8 mouse cellular contexts compared by ENCODE assay signal in the genomic region with DNA sequence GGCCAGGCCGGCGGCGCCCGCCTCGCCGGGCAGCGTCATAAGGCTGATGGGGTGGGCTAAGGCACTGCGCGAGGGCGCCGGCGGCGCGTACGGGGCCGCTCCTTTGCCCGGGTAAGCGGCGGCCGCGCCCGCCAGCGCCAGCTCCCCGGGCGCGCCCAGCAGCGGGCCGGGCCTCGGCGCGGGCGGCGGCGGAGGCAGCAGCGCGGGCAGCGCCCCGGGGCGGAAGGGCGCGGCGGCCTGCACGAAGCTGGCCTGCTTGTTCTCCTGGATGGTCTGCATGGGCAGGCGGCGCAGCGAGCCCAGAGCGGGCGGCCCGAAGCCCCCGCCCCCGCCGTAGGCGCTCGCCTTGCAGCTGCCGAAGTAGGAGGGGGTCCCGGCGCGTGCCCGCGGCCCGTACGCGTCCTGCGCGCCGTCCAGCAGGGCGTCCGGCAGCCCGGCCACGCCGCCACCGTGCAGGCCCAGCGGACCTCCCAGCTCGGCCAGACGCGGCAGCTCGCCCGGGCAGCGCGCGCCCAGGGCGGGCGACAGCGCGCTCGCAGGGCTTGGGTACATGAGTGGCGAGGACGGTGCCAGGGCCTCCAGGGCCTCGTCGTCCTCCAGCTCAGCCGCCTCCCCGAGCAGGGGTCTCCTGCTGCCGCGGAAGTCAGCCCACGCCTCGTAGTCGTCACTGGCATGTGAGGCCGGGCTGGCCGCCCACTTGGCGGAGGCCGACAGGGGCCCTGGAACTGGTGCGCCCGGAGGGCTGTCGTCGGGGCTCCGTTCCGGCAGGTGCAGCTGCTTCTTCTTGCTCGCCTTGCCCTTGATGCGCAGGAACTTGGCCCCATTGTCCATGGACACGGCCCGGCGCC. TPM values are rescaled to one million over a fixed set of nuclear protein-coding genes. Genes with fewer than 3 reads are reported as not detected.
DNase-seq lines count a peak whose midpoint lies in the region; ATAC-seq lines count a peak whose summit lies in the region.

No protein-coding gene starts in this region.

- peak overlapping the region; percentile 56 for H3K4me3 ChIP-seq in heart, embryonic 13.5 days
- peak overlapping the region; percentile 37 for H3K4me3 ChIP-seq in brown adipose tissue, adult 24 weeks (ENCODE audit: insufficient read depth, low read depth, low read length)
- H3K4me3 ChIP-seq in hindbrain, embryonic 11.5 days (ENCODE audit: low read depth, low read length), result peak overlapping the region; percentile 34
- H3K4me3 ChIP-seq in midbrain, embryonic 12.5 days, result peak overlapping the region; percentile 43

- WGBS in heart, embryonic 13.5 days, result 1% methylated on average over 106 of the region's 112 CpGs
- WGBS in hindbrain, embryonic 11.5 days, result 1% methylated on average over 90 of the region's 112 CpGs
- 2% methylated on average over 76 of the region's 112 CpGs for WGBS in midbrain, embryonic 12.5 days

- H3K9me3 ChIP-seq in heart, embryonic 13.5 days, result no peaks in the 10 kb centered on the region
- no peaks in the 10 kb centered on the region for H3K9me3 ChIP-seq in hindbrain, embryonic 11.5 days (ENCODE audit: control insufficient read depth, low read length)
- H3K9me3 ChIP-seq in midbrain, embryonic 12.5 days, result no peaks in the 10 kb centered on the region

- ATAC-seq in heart, embryonic 13.5 days (ENCODE audit: extremely low read depth, insufficient number of reproducible peaks, low FRiP score, low TSS enrichment), result no peak
- ATAC-seq in hindbrain, embryonic 11.5 days (ENCODE audit: low FRiP score), result peak; percentile 36; the same call in 1 of the 2 replicates
- peak; percentile 45 for ATAC-seq in midbrain, embryonic 12.5 days (ENCODE audit: low FRiP score, low read depth)
- no peak for ATAC-seq in inflammation-experienced regulatory T-cells, adult 6 months
- ATAC-seq in megakaryocyte, adult 5-6 weeks (ENCODE audit: poor library complexity, severe bottlenecking), result no peak

- no peak for DNase-seq in heart, adult 18-20 months
- peak; percentile 53 for DNase-seq in hindbrain, embryonic 11.5 days (ENCODE audit: low spot score)
- no peak for DNase-seq in left cerebral cortex, adult 8-10 months (ENCODE audit: low spot score in 2 of 2)

- H3K36me3 ChIP-seq in heart, embryonic 13.5 days, result no peaks in the 10 kb centered on the region
- no peaks in the 10 kb centered on the region for H3K36me3 ChIP-seq in hindbrain, embryonic 11.5 days (ENCODE audit: control insufficient read depth, insufficient read depth, low read length)
- H3K36me3 ChIP-seq in midbrain, embryonic 12.5 days, result no peaks in the 10 kb centered on the region

- H3K27ac ChIP-seq in heart, embryonic 13.5 days (replicated peaks), result no peak overlapping the region
- H3K27ac ChIP-seq in brown adipose tissue, adult 24 weeks (replicated peaks; ENCODE audit: low read depth, low read length), result no peak overlapping the region
- no peak overlapping the region for H3K27ac ChIP-seq in hindbrain, embryonic 11.5 days (ENCODE audit: low read depth, low read length)
- no peak overlapping the region for H3K27ac ChIP-seq in midbrain, embryonic 12.5 days (replicated peaks)

- peak overlapping the region; percentile 75 for H3K4me2 ChIP-seq in heart, embryonic 13.5 days
- H3K4me2 ChIP-seq in hindbrain, embryonic 11.5 days (replicated peaks; ENCODE audit: low read depth, low read length), result peak overlapping the region; percentile 58
- H3K4me2 ChIP-seq in midbrain, embryonic 12.5 days (replicated peaks), result peak overlapping the region; percentile 59

- peaks cover 99% of the 10 kb centered on the region for H3K27me3 ChIP-seq in heart, embryonic 13.5 days (replicated peaks)
- peaks cover 67% of the 10 kb centered on the region for H3K27me3 ChIP-seq in hindbrain, embryonic 11.5 days (ENCODE audit: control insufficient read depth, insufficient read depth, low read length)
- peaks cover 92% of the 10 kb centered on the region for H3K27me3 ChIP-seq in midbrain, embryonic 12.5 days

- H3K9ac ChIP-seq in heart, embryonic 13.5 days, result peak overlapping the region; percentile 72
- H3K9ac ChIP-seq in hindbrain, embryonic 11.5 days (ENCODE audit: low read depth, low read length), result peak overlapping the region; percentile 45; the same call in 1 of the 2 replicates
- peak overlapping the region; percentile 60 for H3K9ac ChIP-seq in midbrain, embryonic 12.5 days (replicated peaks)

- peaks cover 49% of the 10 kb centered on the region for H3K4me1 ChIP-seq in heart, embryonic 13.5 days
- H3K4me1 ChIP-seq in brown adipose tissue, adult 24 weeks (ENCODE audit: control insufficient read depth, insufficient read depth, insufficient read length, low read length), result peaks cover 3% of the 10 kb centered on the region
- peaks cover 8% of the 10 kb centered on the region for H3K4me1 ChIP-seq in hindbrain, embryonic 11.5 days (replicated peaks; ENCODE audit: control insufficient read depth, insufficient read depth, low read length)
- peaks cover 61% of the 10 kb centered on the region for H3K4me1 ChIP-seq in midbrain, embryonic 12.5 days

RNA-seq across cellular contexts. Expression of a gene that starts 18.7 kb away (rescaled TPM):
- polyA plus RNA-seq in heart, embryonic 13.5 days (2015; fragmentation: Nextera tagmentation; extraction: Ambion mirVana), result 0.10 TPM in 1 of 2 replicates, not detected in the other
- 1 to 10 TPM; 2.2 to 2.7 TPM for total RNA-seq in heart, adult 18-20 months (2021)
- not detected in 2 replicates for polyA plus RNA-seq in brown adipose tissue, adult 24 weeks (2012; ENCODE audit: insufficient read depth, insufficient read length, missing spikeins)
- 0.20 and 0.39 TPM in 2 replicates for polyA plus RNA-seq in hindbrain, embryonic 11.5 days (2014; fragmentation: Nextera tagmentation; extraction: Ambion mirVana)
- polyA plus RNA-seq in midbrain, embryonic 12.5 days (2016; fragmentation: Nextera tagmentation; extraction: Ambion mirVana), result 0.15 and 0.25 TPM in 2 replicates
- polyA plus RNA-seq in inflammation-experienced regulatory T-cells, adult 6 months (2017; shearing (Covaris generic)), result not detected
- 10 to 100 TPM; 12.3 to 15.1 (median 13.7) TPM for total RNA-seq in left cerebral cortex, adult 8-10 months (2022)
- total RNA-seq in megakaryocyte, adult 5-6 weeks (2015), result not detected in 2 replicates
- total RNA-seq in megakaryocyte, adult 5-6 weeks (2017), result not detected in 2 replicates

Comparison
In these comparisons a context has a peak if more than half of its experiments do, and no peak if none do; other contexts are left out.
1. ATAC-seq: peak in hindbrain, embryonic 11.5 days (single experiment) and midbrain, embryonic 12.5 days (single experiment); none in heart, embryonic 13.5 days (single experiment), inflammation-experienced regulatory T-cells, adult 6 months (single experiment) and megakaryocyte, adult 5-6 weeks (single experiment).
2. Peak in every context shown above with its lines, with median percentiles within 50 percentile points of each other: H3K4me2 ChIP-seq, H3K4me3 ChIP-seq and H3K9ac ChIP-seq.